Mouse (Mus musculus) regulatory T cell (primary cell): ENCODE results near the gene Elk4.

Experiments used
- in situ Hi-C: fragments of 300-600 bp; cut with MboI, MseI; formaldehyde crosslinking; loops from one replicate; pipeline ENCODE4 v1.15.1; 2025; ENCODE audit warnings: high pct_unique_total_duplicates

The Elk4 gene

GRCm38 (mm10) chr1:132063096-132063495 lies 55.7 kb downstream of the Elk4 start:
- in situ Hi-C loops: loop anchor here (10.0 kb wide), 1 partner anchor 348 kb away; no protein-coding TSS in a partner anchor

- in situ Hi-C loops: loop anchor here (10.0 kb wide), 1 partner anchor 350 kb away; no protein-coding TSS in a partner anchor
These were observed 57.6 kb downstream of the Elk4 start for GRCm38 (mm10) chr1:132065001-132065400.

DNA sequence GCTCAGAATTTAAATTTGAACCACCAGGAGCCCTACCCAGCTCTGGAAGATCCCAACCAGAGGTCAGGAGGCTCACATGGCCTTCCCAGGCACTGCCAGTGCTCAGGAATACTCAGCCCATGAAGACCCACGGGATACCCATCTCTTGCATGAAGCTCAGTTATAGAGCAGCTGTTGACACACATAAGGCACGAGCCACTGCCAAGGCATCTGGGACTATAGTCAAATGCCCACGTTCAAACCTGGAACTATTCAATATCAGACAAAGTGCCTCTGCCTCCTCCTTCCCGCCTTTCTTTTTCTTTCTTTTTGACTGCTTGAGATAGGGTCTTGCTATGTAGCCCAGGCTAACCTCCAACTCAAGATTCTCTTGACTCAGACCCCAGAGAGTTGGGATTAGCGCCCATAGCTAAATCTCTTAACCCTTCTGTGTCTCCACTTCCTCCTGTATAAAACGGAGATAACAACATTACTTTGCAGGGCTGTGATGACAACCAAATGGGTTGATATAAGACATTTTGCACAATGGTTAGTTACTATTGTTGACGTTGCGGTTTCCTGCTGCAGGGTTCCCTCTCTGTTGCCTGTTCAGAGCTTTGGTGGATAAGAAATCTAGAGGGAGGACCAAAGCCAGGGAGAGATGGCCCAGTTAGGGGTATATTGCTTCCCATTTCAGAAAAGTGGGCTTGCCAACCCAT lies 58.2 kb downstream of the Elk4 start:
- in situ Hi-C loops: loop anchor here (10.0 kb wide), 1 partner anchor 351 kb away; no protein-coding TSS in a partner anchor

- in situ Hi-C loops: loop anchor here (10.0 kb wide), 1 partner anchor 353 kb away; no protein-coding TSS in a partner anchor
These were observed 60.2 kb downstream of the Elk4 start, which contains the start of gene Mfsd4a for GRCm38 (mm10) chr1:132067261-132068255. TSS of gene Mfsd4a (minus strand) at chr1:132068062.

GRCm38 (mm10) chr1:132069436-132069835 lies 62.0 kb downstream of the Elk4 start:
- in situ Hi-C loops: loop anchor here (10.0 kb wide), 1 partner anchor 355 kb away; no protein-coding TSS in a partner anchor

DNA sequence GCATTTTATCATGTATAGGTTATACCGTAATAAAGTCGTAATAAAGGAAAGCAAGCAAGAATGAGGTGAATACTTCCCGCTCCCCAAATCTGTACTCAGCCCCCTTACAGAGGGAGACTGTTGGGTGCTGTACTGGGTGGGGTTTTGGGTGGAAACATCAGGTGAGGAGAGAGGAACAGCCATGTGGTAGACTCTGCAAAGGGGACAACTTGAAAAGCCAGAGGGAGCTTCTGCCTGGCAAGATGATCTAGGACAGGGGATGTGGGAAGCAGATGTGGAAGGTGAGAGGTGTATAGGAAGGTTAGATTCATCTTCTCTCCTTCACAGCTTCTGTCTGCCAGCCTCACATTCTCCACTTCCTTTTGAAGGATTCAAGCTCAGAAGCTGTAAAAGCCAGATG lies 63.3 kb downstream of the Elk4 start:
- in situ Hi-C loops: no loop called here

DNA sequence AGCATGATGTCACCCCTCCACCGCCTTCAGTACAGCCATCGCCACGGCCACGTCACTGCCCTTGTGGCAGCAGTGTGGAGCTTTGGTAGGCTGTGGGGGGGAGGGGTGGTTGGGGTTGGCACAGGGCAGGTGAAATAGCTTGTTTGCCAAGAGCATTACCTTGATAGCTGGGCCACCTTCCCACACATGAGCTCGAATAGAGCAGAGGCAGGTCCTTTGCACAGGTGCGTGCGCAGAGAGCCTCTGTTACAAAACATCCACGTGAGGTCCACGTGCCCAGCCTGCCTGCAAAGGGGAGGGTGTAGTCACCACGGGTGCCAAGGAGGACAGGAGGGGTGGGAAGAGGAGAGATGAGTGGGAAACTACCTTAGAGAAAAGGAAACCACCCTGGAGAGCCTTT lies 68.2 kb downstream of the Elk4 start:
- in situ Hi-C loops: no loop called here

- in situ Hi-C loops: no loop called here
These were observed 71.0 kb downstream of the Elk4 start for GRCm38 (mm10) chr1:132078413-132078812.
